12 mouse cellular contexts compared by ENCODE assay signal in the genomic region with DNA sequence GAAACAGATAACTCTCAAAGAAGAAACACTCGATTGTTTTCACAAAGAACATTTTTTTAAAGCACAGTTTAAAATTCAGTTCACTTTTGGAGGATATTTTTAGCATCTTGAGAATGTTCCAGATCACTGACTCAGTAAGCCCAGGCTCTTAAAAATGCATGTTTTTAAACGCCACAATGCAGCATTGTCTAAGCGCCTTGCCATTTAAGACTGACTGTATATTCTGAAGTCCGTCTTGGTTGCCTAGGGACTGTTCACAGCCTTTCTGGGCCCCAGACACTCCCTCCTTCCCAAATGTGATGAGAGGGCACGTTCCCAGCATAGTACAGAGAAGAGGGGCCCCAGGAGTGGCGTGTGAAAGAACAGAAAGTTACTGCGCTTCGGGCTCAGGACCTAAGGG. TPM values are rescaled to one million over a fixed set of nuclear protein-coding genes. Genes with fewer than 3 reads are reported as not detected.
A peak's percentile ranks its signal among the peaks of the same experiment; 100 is the strongest.
DNase-seq lines count a peak whose midpoint lies in the region; ATAC-seq lines count a peak whose summit lies in the region.
"Had no signal": no experiment of that assay in that cellular context is flagged by ENCODE, and none has a peak within 500 bp of the region (broad histone marks: within the 10 kb centered on the region; RNA-seq: fewer than 3 reads in every experiment).

No protein-coding gene starts in this region.

- H3K4me1 ChIP-seq in intestine, embryonic 16.5 days (ENCODE audit: control insufficient read depth, insufficient read depth, low read length): no peaks in the 10 kb centered on the region
- H3K4me1 ChIP-seq in intestine, embryonic 15.5 days (replicated peaks): no peaks in the 10 kb centered on the region
- no peaks in the 10 kb centered on the region; the same call in 1 of the 2 replicates for H3K4me1 ChIP-seq in hindbrain, embryonic 13.5 days (replicated peaks)

- 0 out of 2 replicates have a peak overlapping the region, but pooled peaks have one; percentile 10 for H3K27ac ChIP-seq in intestine, embryonic 16.5 days (ENCODE audit: low read length)
- no peak overlapping the region for H3K27ac ChIP-seq in intestine, embryonic 15.5 days
- H3K27ac ChIP-seq in hindbrain, embryonic 13.5 days: peak overlapping the region; percentile 55; the same call in 1 of the 2 replicates
- H3K27ac ChIP-seq: forebrain, embryonic 15.5 days had no signal

- no peaks in the 10 kb centered on the region for H3K36me3 ChIP-seq in intestine, embryonic 16.5 days (ENCODE audit: control insufficient read depth, insufficient read depth, low read length)
- H3K36me3 ChIP-seq in intestine, embryonic 15.5 days: no peaks in the 10 kb centered on the region
- H3K36me3 ChIP-seq in hindbrain, embryonic 13.5 days: no peaks in the 10 kb centered on the region
- H3K36me3 ChIP-seq: forebrain, embryonic 15.5 days had no signal

- no peak overlapping the region for H3K9ac ChIP-seq in intestine, embryonic 16.5 days (ENCODE audit: low read depth, low read length)
- H3K9ac ChIP-seq in intestine, embryonic 15.5 days: no peak overlapping the region
- H3K9ac ChIP-seq in hindbrain, embryonic 13.5 days: no peak overlapping the region
- H3K9ac ChIP-seq: forebrain, embryonic 15.5 days had no signal

- peak; percentile 12 to 14 for DNase-seq in right cerebral cortex, adult 2 months (ENCODE audit: low spot score in 2 of 2)
- no peak for DNase-seq in right cerebral cortex, postnatal 25 days
- DNase-seq in thymus, postnatal 14 days: no peak
- DNase-seq in lung, postnatal 4 days: no peak
- DNase-seq: adrenal gland, postnatal 36 days; cerebellum, postnatal 14 days; heart, postnatal 36 days had no signal

- H3K9me3 ChIP-seq in intestine, embryonic 16.5 days (ENCODE audit: control insufficient read depth, low read length): no peaks in the 10 kb centered on the region
- no peaks in the 10 kb centered on the region for H3K9me3 ChIP-seq in intestine, embryonic 15.5 days
- H3K9me3 ChIP-seq in hindbrain, embryonic 13.5 days: no peaks in the 10 kb centered on the region
- H3K9me3 ChIP-seq: forebrain, embryonic 15.5 days had no signal

- ATAC-seq in intestine, embryonic 16.5 days: no peak
- ATAC-seq in intestine, embryonic 15.5 days: no peak
- ATAC-seq in hindbrain, embryonic 13.5 days (ENCODE audit: low FRiP score): no peak
- ATAC-seq: forebrain, embryonic 15.5 days had no signal

- H3K4me3 ChIP-seq in intestine, embryonic 16.5 days (ENCODE audit: low read length): no peak overlapping the region
- no peak overlapping the region for H3K4me3 ChIP-seq in intestine, embryonic 15.5 days (replicated peaks)
- no peak overlapping the region for H3K4me3 ChIP-seq in hindbrain, embryonic 13.5 days
- H3K4me3 ChIP-seq: forebrain, embryonic 15.5 days had no signal

- H3K27me3 ChIP-seq in intestine, embryonic 16.5 days (replicated peaks; ENCODE audit: control insufficient read depth, insufficient read depth, low read length): no peaks in the 10 kb centered on the region
- H3K27me3 ChIP-seq in intestine, embryonic 15.5 days (replicated peaks): no peaks in the 10 kb centered on the region
- no peaks in the 10 kb centered on the region for H3K27me3 ChIP-seq in hindbrain, embryonic 13.5 days
- H3K27me3 ChIP-seq: forebrain, embryonic 15.5 days had no signal

- no peak overlapping the region for H3K4me2 ChIP-seq in intestine, embryonic 16.5 days (ENCODE audit: low read depth, low read length)
- H3K4me2 ChIP-seq in intestine, embryonic 15.5 days (replicated peaks): no peak overlapping the region
- H3K4me2 ChIP-seq in hindbrain, embryonic 13.5 days: no peak overlapping the region
- H3K4me2 ChIP-seq: forebrain, embryonic 15.5 days had no signal

- 52% methylated on average over 8 of the region's 8 CpGs for WGBS in intestine, embryonic 16.5 days
- 62% methylated on average over 8 of the region's 8 CpGs for WGBS in intestine, embryonic 15.5 days
- WGBS in hindbrain, embryonic 13.5 days: 24% methylated on average over 8 of the region's 8 CpGs

RNA-seq across cellular contexts. Expression of gene Tvp23b, which starts 32.1 kb away (rescaled TPM):
- polyA plus RNA-seq in intestine, embryonic 16.5 days (2015; fragmentation: Nextera tagmentation; extraction: Ambion mirVana): 89.8 and 90.2 TPM in 2 replicates
- polyA plus RNA-seq in intestine, embryonic 15.5 days (2015; fragmentation: Nextera tagmentation; extraction: Ambion mirVana): 79.6 and 82.3 TPM in 2 replicates
- polyA plus RNA-seq in hindbrain, embryonic 13.5 days (2015; fragmentation: Nextera tagmentation; extraction: Ambion mirVana): 56.7 and 58.6 TPM in 2 replicates

RNA-seq across cellular contexts. Expression of gene Cdrt4, which starts 39.6 kb away (rescaled TPM):
- polyA plus RNA-seq in intestine, embryonic 16.5 days (2015; fragmentation: Nextera tagmentation; extraction: Ambion mirVana): 0.33 TPM in 1 of 2 replicates, not detected in the other
- not detected in 2 replicates for polyA plus RNA-seq in intestine, embryonic 15.5 days (2015; fragmentation: Nextera tagmentation; extraction: Ambion mirVana)
- polyA plus RNA-seq in hindbrain, embryonic 13.5 days (2015; fragmentation: Nextera tagmentation; extraction: Ambion mirVana): 0.32 TPM in 1 of 2 replicates, not detected in the other
- polyA plus RNA-seq: forebrain, embryonic 15.5 days; liver, embryonic 16.5 days had no signal

Comparison
In these comparisons a context has a peak if more than half of its experiments do, and no peak if none do; other contexts are left out.
1. DNase-seq: peak in right cerebral cortex, adult 2 months (2 of 2); none in right cerebral cortex, postnatal 25 days (single experiment), thymus, postnatal 14 days (single experiment) and lung, postnatal 4 days (0 of 2).